ENCODE assay signal across 29 mouse cellular contexts in the genomic region with DNA sequence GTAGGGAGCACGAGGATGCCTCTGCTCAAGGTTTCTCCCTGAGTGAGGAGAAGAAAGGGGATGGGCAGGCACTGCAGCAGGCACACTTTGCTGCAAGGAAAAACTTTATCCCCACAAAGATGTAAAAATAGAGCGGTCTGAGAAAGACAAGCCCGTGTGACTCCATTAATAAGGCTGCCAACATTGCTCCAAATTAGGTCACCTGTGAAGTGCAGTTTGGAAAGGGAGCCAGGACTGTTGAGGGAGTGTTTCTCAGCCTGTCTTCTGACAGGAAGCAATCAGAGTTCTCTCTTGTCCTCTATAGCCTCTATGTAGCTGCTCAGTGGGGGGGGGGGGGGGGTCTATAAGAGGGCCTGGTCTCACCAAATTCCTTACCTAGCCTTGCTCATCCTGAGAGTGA. TPM values are rescaled to one million over a fixed set of nuclear protein-coding genes. Genes with fewer than 3 reads are reported as not detected.
"Had no signal": no experiment of that assay in that cellular context is flagged by ENCODE, and none has a peak within 500 bp of the region (broad histone marks: within the 10 kb centered on the region; RNA-seq: fewer than 3 reads in every experiment).

No protein-coding gene starts in this region.

- H3K4me2 ChIP-seq: kidney, embryonic 15.5 days; limb, embryonic 12.5 days; limb, embryonic 15.5 days; liver, embryonic 13.5 days; midbrain, embryonic 11.5 days had no signal

- H3K9ac ChIP-seq: kidney, embryonic 15.5 days; limb, embryonic 12.5 days; limb, embryonic 15.5 days; liver, embryonic 13.5 days had no signal

- H3K36me3 ChIP-seq: kidney, embryonic 15.5 days; limb, embryonic 12.5 days; limb, embryonic 15.5 days; liver, embryonic 13.5 days had no signal

- H3K27ac ChIP-seq: kidney, embryonic 15.5 days; limb, embryonic 12.5 days; limb, embryonic 15.5 days; liver, embryonic 13.5 days had no signal

- H3K9me3 ChIP-seq: kidney, embryonic 15.5 days; limb, embryonic 12.5 days; limb, embryonic 15.5 days; liver, embryonic 13.5 days had no signal

- H3K4me3 ChIP-seq: kidney, embryonic 15.5 days; limb, embryonic 12.5 days; limb, embryonic 15.5 days; liver, embryonic 13.5 days had no signal

- H3K27me3 ChIP-seq: kidney, embryonic 15.5 days; limb, embryonic 12.5 days; limb, embryonic 15.5 days; liver, embryonic 13.5 days had no signal

- H3K4me1 ChIP-seq: kidney, embryonic 15.5 days; limb, embryonic 12.5 days; limb, embryonic 15.5 days; liver, embryonic 13.5 days had no signal

- DNase-seq: kidney, postnatal 10 days; kidney, postnatal 36 days; left cerebral cortex, postnatal 4 days; liver, embryonic 13.5 days; lung, adult 2 months; lung, postnatal 14 days; lung, postnatal 4 days; midbrain, embryonic 14.5 days; thymus, adult 18-20 months; thymus, postnatal 36 days had no signal

RNA-seq across cellular contexts. Expression of a gene that starts 51.0 kb away (rescaled TPM):
- total RNA-seq: layer of hippocampus, adult 8-10 months; layer of hippocampus, postnatal 10 days; left cerebral cortex, adult 8-10 months; left cerebral cortex, postnatal 14 days; left cerebral cortex, postnatal 4 days; megakaryocyte progenitor cell, adult 5-6 weeks; megakaryocyte-erythroid progenitor cell, adult 5-6 weeks; midbrain, postnatal 0 days had no signal
- polyA plus RNA-seq: kidney, embryonic 15.5 days; limb, embryonic 12.5 days; limb, embryonic 15.5 days; liver, embryonic 13.5 days; liver, embryonic 16.5 days; lung, adult 2 months; lung, embryonic 16.5 days; midbrain, embryonic 11.5 days; midbrain, embryonic 14.5 days; midbrain, postnatal 0 days; neural tube, embryonic 11.5 days; neural tube, embryonic 14.5 days; small intestine, adult 2 months; spleen, adult 2 months; testis, adult 2 months; urinary bladder, adult 2 months had no signal
